Mouse (Mus musculus) lung, postnatal 25 days (tissue): ENCODE results near the gene Wdr77.
"Not testable (repeated sequence)": the region's sequence is repeated elsewhere in the genome, so short reads cannot be mapped to it uniquely, and the experiment has no call there.

Source experiments
- DNase-seq: peaks from one replicate; pipeline ENCODE4 v3.0.0; 2022; ENCODE audit warnings: low spot score

Wdr77 gene

GRCm38 (mm10) chr3:105951348-105951747 lies 7.8 kb upstream of the Wdr77 start:
- no peak for DNase-seq

- DNase-seq: no peak
Observed at GRCm38 (mm10) chr3:105957235-105957634, 1.9 kb upstream of the Wdr77 start.

- DNase-seq: no peak
Observed at GRCm38 (mm10) chr3:105958204-105958603, 965 bp upstream of the Wdr77 start.

- DNase-seq: no peak
Observed at GRCm38 (mm10) chr3:105959585-105959984, 416 bp downstream of the Wdr77 start.

GRCm38 (mm10) chr3:105959999-105960398 lies 830 bp downstream of the Wdr77 start, which contains the start of gene Atp5f1:
Atp5f1 (minus strand) TSS chr3:105960099.
- DNase-seq: no peak

- DNase-seq: no peak
Observed at GRCm38 (mm10) chr3:105960700-105961099, 1.5 kb downstream of the Wdr77 start.

- no peak for DNase-seq
Observed at GRCm38 (mm10) chr3:105971831-105972446, 12.8 kb downstream of the Wdr77 start.

GRCm38 (mm10) chr3:105973411-105973810 lies 14.2 kb downstream of the Wdr77 start, which contains the start of gene Ovgp1:
Ovgp1 (plus strand) TSS chr3:105973711.
- no peak for DNase-seq

- peak; percentile 11 for DNase-seq
Observed at GRCm38 (mm10) chr3:105974174-105974573, 15.0 kb downstream of the Wdr77 start.

- DNase-seq: not testable (repeated sequence)
Observed at GRCm38 (mm10) chr3:105989611-105990010, 30.4 kb downstream of the Wdr77 start.

GRCm38 (mm10) chr3:105991653-105992283 lies 32.6 kb downstream of the Wdr77 start:
- DNase-seq: peak; percentile 63

GRCm38 (mm10) chr3:105994730-105995129 lies 35.6 kb downstream of the Wdr77 start:
- no peak for DNase-seq

- DNase-seq: no peak
Observed at GRCm38 (mm10) chr3:106000707-106001375, 41.7 kb downstream of the Wdr77 start.

GRCm38 (mm10) chr3:106001416-106002370 lies 42.5 kb downstream of the Wdr77 start:
- peak; percentile 69 for DNase-seq

- DNase-seq: not testable (repeated sequence)
Observed at GRCm38 (mm10) chr3:106003360-106003759, 44.2 kb downstream of the Wdr77 start.

- DNase-seq: no peak
Observed at GRCm38 (mm10) chr3:106014546-106014945, 55.4 kb downstream of the Wdr77 start, which contains the start of gene Pifo. Pifo (minus strand) TSS chr3:106014646.
